Mouse (Mus musculus): ENCODE measurements at regions not wholly inside any gene's neighbourhood (a gene's known extent, or its start where the extent isn't known, plus 50 kb on each side); places are given as distances from the start of the nearest gene placed in this dataset.

- no peak for DNase-seq (ENCODE audit: low read depth, low spot score)
Measured at GRCm38 (mm10) chr6:84436716-84437115, 157.0 kb downstream of the Cyp26b1 start.

DNA sequence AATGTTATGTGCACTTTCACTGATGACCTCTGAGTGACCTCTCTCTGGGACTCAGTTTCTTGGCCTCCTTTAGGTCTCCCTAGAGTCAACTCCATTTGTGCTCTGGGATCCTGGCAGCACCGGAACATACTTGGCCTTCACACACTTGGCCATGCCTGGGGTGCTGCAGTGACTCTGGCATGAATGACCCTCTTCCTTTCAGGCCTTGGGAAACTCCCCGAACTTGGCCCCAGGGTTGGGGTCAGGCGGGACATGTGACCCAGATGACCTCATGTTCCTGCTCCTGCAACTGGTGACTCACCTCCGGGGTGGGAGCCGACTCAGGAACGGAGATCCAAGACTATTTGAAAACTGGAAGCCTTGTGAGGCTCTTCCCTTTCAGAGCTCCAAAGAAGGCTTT lies 159.2 kb downstream of the Cyp26b1 start:
- DNase-seq (ENCODE audit: low read depth, low spot score) = no peak

DNA sequence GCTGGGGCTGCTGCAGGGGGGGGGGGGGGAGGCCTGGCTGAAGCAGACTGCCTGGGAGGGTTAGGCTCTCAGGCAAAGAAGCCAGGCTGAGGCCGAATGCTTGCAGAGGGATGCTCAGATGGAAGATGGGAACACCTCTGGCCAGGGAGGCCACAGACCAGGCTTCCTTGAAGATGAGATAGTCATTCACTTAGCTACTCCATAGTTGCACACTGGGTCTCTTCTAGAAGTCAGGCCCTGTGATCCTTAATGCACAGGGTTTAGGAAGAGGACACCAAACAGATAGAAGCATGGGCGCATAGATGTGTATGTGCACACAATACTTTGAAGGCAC lies 162.1 kb downstream of the Cyp26b1 start:
- no peak for DNase-seq (ENCODE audit: low read depth, low spot score)

GRCm38 (mm10) chr6:84430925-84431621 lies 162.6 kb downstream of the Cyp26b1 start:
- no peak for DNase-seq (ENCODE audit: low read depth, low spot score)

DNA sequence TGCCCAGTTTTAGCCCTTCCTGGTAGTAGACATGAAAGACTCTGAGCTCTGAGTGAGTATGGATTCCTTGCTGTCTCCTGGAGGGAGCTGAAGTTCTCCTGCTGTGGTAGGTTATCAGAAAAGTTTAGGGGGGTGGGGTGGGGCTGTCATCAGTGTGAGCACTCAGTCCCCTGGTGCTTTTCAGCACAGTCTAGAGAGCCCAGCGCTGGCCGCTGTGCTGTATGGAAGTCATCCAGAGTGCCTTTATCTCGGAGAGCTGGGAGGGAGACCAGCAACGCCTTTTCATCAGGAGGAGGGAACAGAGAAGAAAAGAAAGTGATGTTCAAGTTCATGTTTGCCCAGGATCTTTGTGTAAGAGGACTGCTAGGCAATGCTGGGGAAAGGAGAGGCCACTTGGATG lies 163.6 kb downstream of the Cyp26b1 start:
- DNase-seq (ENCODE audit: low read depth, low spot score) = no peak

- DNase-seq (ENCODE audit: low read depth, low spot score) = no peak
Measured at GRCm38 (mm10) chr6:84429247-84429646, 164.5 kb downstream of the Cyp26b1 start.

GRCm38 (mm10) chr6:84426691-84427090 lies 167.0 kb downstream of the Cyp26b1 start:
- no peak for DNase-seq (ENCODE audit: low read depth, low spot score)

DNA sequence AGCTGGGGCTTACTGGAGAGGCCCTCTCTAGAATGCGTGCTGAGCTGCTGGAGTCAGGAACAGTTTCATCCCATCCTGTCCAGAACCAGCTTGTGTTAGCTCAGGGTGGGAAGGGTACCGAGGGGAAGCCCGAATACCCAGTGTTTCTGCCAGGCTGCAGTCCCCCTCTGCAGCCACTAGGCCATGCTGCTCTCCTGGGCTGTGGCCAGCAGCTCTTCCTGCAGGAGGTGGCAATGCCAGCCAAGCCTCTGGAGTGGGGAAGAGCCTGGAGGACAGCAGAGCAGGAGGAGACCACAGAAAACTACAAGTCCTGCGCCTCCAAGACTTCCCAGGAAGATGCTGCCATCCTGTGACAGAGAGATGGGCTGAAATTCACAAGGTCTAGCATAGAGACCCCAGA lies 167.9 kb downstream of the Cyp26b1 start:
- DNase-seq (ENCODE audit: low read depth, low spot score) = no peak

DNA sequence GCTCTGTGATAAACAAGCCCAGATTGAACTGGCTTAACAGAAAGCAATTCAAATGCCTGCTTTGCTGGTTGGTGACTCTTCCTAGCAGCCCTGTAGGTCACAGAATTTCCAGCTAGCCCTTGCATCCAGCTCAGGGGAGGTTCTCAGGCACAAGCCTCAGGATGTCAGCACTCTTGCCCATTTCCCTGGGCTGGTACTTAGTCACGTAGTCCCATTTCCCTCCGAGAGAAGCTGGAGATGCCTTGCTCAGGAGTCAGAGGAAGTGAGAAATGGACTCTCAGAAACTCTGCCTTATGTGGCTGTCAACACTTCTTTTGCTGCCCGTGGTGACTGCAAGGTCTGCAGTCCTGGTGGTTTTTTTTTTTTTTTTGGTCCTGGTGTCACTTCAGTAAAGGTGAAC lies 170.8 kb downstream of the Cyp26b1 start:
- DNase-seq (ENCODE audit: low read depth, low spot score) = peak; percentile 8

DNA sequence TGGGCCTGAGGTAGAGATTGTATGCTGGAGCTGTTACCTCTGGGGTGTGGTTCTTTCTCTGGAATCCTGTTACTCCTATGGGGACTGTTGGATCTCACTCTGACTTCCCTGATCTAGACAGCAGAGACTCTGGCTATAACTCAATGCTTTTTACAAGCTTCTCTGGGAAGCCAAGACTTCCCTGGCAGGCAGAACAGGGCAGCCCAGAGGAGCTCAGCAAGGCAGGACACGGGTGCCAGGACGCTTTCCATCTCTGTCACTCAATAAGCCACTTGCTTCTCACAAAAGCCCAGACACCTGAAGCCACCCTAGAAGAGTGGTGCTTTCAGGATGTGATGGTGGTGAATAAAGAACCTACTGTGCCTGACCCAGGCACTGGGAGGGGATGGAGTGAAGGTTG lies 174.0 kb downstream of the Cyp26b1 start:
- DNase-seq (ENCODE audit: low read depth, low spot score) = no peak

DNA sequence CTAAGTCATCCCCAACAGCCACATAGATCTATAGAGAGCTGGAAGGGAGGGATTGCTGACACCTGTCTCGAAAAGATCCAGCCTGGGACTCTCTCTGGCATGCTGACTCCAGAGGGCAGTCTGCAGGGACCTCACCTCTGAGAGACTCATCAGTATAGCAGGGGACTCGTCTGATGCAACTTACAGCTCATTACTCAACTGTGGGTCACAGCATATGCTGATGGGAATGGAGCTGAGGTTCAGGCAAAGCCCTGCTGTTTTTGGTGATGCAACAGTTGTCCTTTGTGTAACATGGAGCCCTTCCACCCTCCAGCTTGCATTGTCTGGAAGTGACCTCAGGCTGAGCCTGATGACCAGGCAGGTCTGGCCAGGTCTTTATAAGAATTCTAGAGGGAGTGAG lies 174.4 kb downstream of the Cyp26b1 start:
- no peak for DNase-seq (ENCODE audit: low read depth, low spot score)

GRCm38 (mm10) chr6:84416992-84417636 lies 176.6 kb downstream of the Cyp26b1 start:
- DNase-seq (ENCODE audit: low read depth, low spot score) = no peak

- DNase-seq (ENCODE audit: low read depth, low spot score) = no peak
Measured at GRCm38 (mm10) chr6:84414400-84414799, 179.3 kb downstream of the Cyp26b1 start.

GRCm38 (mm10) chr6:84409863-84410513 lies 183.7 kb downstream of the Cyp26b1 start:
- DNase-seq (ENCODE audit: low read depth, low spot score) = no peak

DNA sequence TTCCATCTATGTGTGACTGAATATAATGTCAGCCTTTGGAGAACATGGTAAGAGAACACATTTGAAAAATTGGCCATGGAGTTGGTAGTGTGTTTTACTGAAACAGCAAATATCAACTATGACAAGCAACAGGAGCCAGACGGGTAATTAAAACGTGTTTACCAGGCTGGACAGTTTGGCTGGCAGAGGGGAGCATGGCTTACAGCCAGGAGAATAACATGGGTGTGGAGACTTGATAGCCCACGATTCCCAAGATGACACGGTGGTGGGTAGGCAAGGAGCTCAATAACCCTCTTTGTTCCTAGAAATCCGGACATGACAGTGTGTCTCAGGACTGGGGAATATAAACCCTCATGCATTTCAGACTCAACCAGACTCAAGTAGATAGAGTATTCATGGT lies 185.2 kb downstream of the Cyp26b1 start:
- no peak for DNase-seq (ENCODE audit: low read depth, low spot score)

DNA sequence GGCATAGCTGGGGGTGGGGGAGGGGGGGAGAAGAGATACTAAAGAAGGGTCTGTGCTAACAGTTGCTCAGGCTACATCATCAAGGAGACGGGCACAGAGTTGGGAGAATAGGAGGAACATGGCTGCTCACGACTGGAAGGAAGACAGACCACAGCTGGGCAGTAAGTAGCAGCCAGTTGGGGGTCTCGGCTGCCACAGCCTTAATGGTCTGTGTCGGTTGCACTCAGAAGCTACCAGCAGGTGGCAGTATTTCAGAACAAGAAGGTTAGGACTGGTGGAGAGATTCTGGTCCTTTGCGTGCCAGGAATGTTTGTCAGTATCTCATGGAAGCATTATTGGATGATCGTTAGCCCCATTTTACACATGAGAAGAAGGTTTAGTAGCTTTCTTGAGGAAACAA lies 185.9 kb downstream of the Cyp26b1 start:
- DNase-seq (ENCODE audit: low read depth, low spot score) = peak; percentile 72

GRCm38 (mm10) chr6:84404695-84405094 lies 189.0 kb downstream of the Cyp26b1 start:
- DNase-seq (ENCODE audit: low read depth, low spot score) = peak; percentile 30

DNA sequence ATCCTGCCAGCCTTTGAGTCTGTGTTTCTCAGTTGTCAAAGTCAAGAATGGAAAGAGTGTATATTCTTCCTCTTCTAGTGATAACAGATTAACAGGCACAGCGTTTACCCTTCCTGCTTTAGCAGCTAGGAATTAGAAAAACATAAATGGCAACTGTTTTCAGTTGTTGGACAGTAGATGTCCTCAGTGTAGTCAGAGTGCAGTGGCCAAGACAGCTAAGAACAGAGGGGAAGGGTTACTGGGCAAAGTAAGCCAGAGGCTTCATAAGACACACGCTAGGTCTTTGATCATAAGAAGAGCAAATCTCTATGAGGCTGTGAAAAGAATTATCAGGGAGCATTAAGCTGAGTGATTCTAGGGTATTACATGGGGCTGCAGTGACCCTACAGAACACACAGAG lies 191.3 kb downstream of the Cyp26b1 start:
- no peak for DNase-seq (ENCODE audit: low read depth, low spot score)

DNA sequence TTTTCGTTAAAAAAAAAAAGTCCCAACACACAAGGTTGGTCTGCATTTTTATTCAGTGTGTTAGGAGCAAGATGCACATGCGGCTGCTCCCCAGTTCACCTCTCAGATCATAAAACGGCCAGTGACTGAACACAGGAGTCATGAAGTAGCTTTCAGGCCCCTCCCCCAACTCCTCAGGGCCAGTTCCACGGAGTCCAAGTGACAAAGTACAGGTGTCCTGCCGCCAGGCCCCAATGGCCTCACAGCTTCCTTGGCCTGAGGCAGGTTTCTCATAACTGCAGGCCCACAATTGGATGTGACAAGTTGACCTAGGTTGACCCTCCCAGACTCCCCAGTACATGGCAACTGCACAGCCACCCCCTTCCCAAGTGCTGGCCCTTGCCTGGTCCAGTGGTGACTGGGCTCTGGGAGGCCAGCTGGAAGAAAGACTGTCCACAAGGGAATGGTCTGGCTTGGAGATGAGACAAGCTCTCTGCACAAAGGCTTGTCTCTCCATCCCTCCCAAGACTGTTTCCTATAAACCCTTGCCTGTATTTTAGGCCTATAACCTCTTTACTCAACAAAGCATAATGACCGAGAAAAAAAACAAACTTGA lies 199.1 kb downstream of the Cyp26b1 start:
- DNase-seq (ENCODE audit: low read depth, low spot score) = no peak

DNA sequence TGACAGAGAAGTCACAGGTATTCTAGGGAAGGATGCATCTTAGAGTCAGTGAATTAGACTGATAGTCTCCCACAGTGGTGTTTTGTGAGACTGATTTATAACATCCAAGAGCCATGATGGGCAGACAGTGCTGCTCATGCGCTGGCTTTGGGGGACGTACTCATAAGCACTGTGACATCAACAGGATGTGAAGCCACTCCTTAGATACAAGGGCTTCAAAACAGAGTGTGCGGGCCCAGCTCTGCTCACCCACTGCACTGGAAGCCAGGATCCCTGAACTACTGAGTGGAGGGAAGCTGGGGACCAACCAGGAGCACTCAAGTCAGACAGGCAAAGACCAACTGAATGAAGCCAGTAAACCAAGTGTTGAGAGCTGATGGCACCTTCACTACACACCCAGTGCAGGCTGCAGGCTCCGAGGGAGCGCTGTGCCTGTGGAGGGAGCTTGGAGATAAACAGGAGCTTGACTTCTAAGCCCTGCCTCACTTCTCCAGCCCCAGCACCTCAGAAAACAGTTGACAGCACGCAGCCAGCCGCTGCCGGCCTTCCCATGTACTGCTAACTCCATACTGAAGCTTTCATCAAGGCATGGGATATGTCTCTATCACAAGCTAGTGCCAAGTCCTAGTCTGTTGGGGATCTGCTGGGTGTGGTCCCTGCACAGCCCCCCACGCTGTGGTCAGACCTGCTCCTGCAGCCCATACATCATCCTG lies 200.0 kb downstream of the Cyp26b1 start:
- DNase-seq (ENCODE audit: low read depth, low spot score) = no peak

DNA sequence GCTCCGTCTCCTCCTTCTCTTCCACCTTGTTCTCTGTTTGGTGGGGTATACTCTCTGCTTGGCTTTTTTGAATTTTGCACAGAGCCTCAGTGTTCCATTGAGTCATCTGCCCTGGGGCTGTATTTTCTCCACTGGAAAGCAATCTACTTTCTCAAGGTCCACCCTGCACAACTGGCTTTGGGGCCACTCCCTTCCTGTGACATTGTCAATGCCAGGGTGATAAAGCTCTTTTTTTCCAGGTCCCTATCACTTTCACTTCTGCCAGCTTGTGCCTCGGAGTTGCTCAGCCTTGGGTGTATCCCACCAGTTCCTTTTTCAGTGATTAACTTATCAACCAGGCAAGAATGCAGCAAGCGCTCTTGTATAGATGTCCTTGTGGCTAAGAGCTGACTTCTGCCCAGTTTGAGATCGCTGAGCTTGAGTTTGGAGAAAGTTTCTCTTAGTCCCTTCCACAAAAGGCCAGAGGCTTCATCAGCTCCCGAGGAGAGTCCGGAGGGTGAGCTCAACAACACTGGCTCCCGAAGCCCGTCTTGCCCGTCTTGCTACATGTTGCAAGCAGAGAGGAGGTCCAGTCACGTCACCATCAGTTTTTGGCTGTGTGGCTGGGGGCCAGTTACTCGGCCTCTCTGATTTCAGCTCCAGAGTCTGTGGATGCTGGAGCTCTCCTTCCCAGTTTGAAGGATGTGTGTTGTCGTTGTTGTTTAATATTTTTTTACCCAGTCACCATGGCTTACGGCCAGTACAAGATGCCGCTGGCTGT lies 200.8 kb downstream of the Cyp26b1 start:
- DNase-seq (ENCODE audit: low read depth, low spot score) = no peak
